ENCODE assay signal across 18 mouse cellular contexts in the genomic region with DNA sequence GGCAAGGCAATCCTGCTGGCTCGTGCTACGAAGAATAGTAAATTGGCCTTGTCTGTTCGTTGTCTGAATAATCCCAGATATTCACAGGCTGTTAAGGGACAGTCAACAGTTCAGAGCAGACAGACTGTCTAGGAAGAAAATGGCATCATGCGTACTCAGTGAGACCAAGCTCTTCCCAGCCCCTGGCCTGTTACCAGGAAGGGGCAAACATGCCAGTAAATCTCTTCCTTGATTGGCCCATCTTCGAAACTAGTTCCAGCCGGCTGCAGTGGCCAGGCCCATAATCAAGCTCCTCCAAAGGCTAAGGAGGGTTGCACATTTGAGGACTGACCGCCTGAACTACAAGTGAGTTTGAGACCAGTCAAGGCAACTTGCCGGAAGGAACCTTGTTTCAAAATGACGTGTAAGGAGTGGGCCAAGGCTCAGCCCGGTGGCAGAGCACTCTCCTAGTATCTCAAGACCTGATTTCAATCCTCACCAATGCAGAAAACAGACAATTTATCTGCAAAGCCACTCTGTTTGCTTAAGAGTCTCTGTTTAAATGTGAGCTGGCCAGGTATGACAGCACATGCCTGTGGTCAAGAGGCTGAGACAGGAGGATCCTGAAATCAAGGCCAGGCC. TPM values are rescaled to one million over a fixed set of nuclear protein-coding genes. Genes with fewer than 3 reads are reported as not detected.
DNase-seq lines count a peak whose midpoint lies in the region; ATAC-seq lines count a peak whose summit lies in the region.
"Had no signal": no experiment of that assay in that cellular context is flagged by ENCODE, and none has a peak within 500 bp of the region (broad histone marks: within the 10 kb centered on the region; RNA-seq: fewer than 3 reads in every experiment).

No protein-coding gene starts in this region.

- no peaks in the 10 kb centered on the region for H3K27me3 ChIP-seq in limb, embryonic 13.5 days
- no peaks in the 10 kb centered on the region for H3K27me3 ChIP-seq in limb, embryonic 10.5 days (ENCODE audit: low read depth, poor library complexity, severe bottlenecking)
- no peaks in the 10 kb centered on the region for H3K27me3 ChIP-seq in splenic B cell, adult 2 months (ENCODE audit: control insufficient read depth, insufficient read depth, low read length, poor library complexity, severe bottlenecking)
- H3K27me3 ChIP-seq: heart, embryonic 12.5 days; intestine, embryonic 15.5 days had no signal

- H3K9me3 ChIP-seq in limb, embryonic 13.5 days: no peaks in the 10 kb centered on the region
- H3K9me3 ChIP-seq in limb, embryonic 10.5 days (replicated peaks): no peaks in the 10 kb centered on the region
- H3K9me3 ChIP-seq: embryonic facial prominence, embryonic 10.5 days; heart, embryonic 12.5 days; hindbrain, embryonic 10.5 days; intestine, embryonic 15.5 days had no signal

- no peak overlapping the region for H3K4me2 ChIP-seq in limb, embryonic 13.5 days (replicated peaks)
- H3K4me2 ChIP-seq: heart, embryonic 12.5 days; hindbrain, embryonic 14.5 days; intestine, embryonic 15.5 days had no signal

- H3K4me1 ChIP-seq in limb, embryonic 13.5 days: no peaks in the 10 kb centered on the region
- H3K4me1 ChIP-seq in limb, embryonic 10.5 days: no peaks in the 10 kb centered on the region
- H3K4me1 ChIP-seq: embryonic facial prominence, embryonic 10.5 days; intestine, embryonic 15.5 days had no signal

- peaks cover 44% of the 10 kb centered on the region for H3K36me3 ChIP-seq in limb, embryonic 13.5 days
- H3K36me3 ChIP-seq in limb, embryonic 10.5 days: peaks cover 66% of the 10 kb centered on the region
- H3K36me3 ChIP-seq in splenic B cell, adult 2 months (ENCODE audit: control insufficient read depth, insufficient read depth, low read length, poor library complexity, severe bottlenecking): peaks cover 3% of the 10 kb centered on the region; the same call in 1 of the 2 replicates
- H3K36me3 ChIP-seq: intestine, embryonic 15.5 days had no signal

- H3K27ac ChIP-seq in limb, embryonic 13.5 days: no peak overlapping the region
- no peak overlapping the region for H3K27ac ChIP-seq in limb, embryonic 10.5 days
- H3K27ac ChIP-seq: embryonic facial prominence, embryonic 10.5 days; gastrocnemius, adult 2 months; hindbrain, embryonic 10.5 days; hindbrain, embryonic 14.5 days; intestine, embryonic 15.5 days had no signal

- 81% methylated on average over 10 of the region's 10 CpGs for WGBS in limb, embryonic 13.5 days
- 85% methylated on average over 10 of the region's 10 CpGs for WGBS in limb, embryonic 10.5 days

- peak; percentile 54 to 57 for DNase-seq in cerebellum, postnatal 10 days
- no peak for DNase-seq in limb, embryonic 10.5 days (ENCODE audit: low spot score)
- DNase-seq in splenic B cell, adult 2 months (ENCODE audit: low read depth, low spot score): peak; percentile 16
- DNase-seq in thymus, postnatal 0 days (ENCODE audit: low spot score): no peak
- DNase-seq: adrenal gland, adult 2 months; adrenal gland, postnatal 36 days; cerebellum, adult 2 months; cerebellum, postnatal 25 days; forebrain, postnatal 0 days; gastrocnemius, adult 2 months; gastrocnemius, postnatal 25 days had no signal

- H3K4me3 ChIP-seq in limb, embryonic 13.5 days: no peak overlapping the region
- no peak overlapping the region for H3K4me3 ChIP-seq in limb, embryonic 10.5 days
- H3K4me3 ChIP-seq: embryonic facial prominence, embryonic 10.5 days; gastrocnemius, adult 2 months; heart, embryonic 12.5 days; hindbrain, embryonic 10.5 days; intestine, embryonic 15.5 days had no signal

- ATAC-seq in cerebellum, adult (ENCODE audit: insufficient number of reproducible peaks, low FRiP score, low TSS enrichment): no peak
- no peak for ATAC-seq in limb, embryonic 13.5 days (ENCODE audit: low FRiP score, low read depth)
- ATAC-seq: forebrain, postnatal 0 days; intestine, embryonic 15.5 days had no signal

- 0 out of 2 replicates have a peak overlapping the region, but pooled peaks have one; percentile 35 for H3K9ac ChIP-seq in limb, embryonic 13.5 days
- H3K9ac ChIP-seq: forebrain, postnatal 0 days; heart, embryonic 12.5 days; hindbrain, embryonic 14.5 days; intestine, embryonic 15.5 days had no signal

RNA-seq across cellular contexts. Expression of a gene that starts 17.6 kb away (rescaled TPM):
- 5.7 and 5.8 TPM in 2 replicates for polyA plus RNA-seq in limb, embryonic 13.5 days (2015; fragmentation: Nextera tagmentation; extraction: Ambion mirVana)
- polyA plus RNA-seq in limb, embryonic 10.5 days (2016; fragmentation: Nextera tagmentation; extraction: Ambion mirVana): 4.4 and 4.9 TPM in 2 replicates
- 1.8 and 3.3 TPM in 2 replicates for polyA plus RNA-seq in thymus, postnatal 0 days (2015; fragmentation: Nextera tagmentation; extraction: Ambion mirVana)

RNA-seq across cellular contexts. Expression of a gene that starts 37.5 kb away (rescaled TPM):
- polyA plus RNA-seq in limb, embryonic 13.5 days (2015; fragmentation: Nextera tagmentation; extraction: Ambion mirVana): 8.5 and 8.8 TPM in 2 replicates
- polyA plus RNA-seq in limb, embryonic 10.5 days (2016; fragmentation: Nextera tagmentation; extraction: Ambion mirVana): 8.2 and 9.7 TPM in 2 replicates
- polyA plus RNA-seq in thymus, postnatal 0 days (2015; fragmentation: Nextera tagmentation; extraction: Ambion mirVana): 23.8 and 34.3 TPM in 2 replicates

RNA-seq across cellular contexts. Expression of a gene that starts 40.1 kb away (rescaled TPM):
- 9.6 and 9.8 TPM in 2 replicates for polyA plus RNA-seq in limb, embryonic 13.5 days (2015; fragmentation: Nextera tagmentation; extraction: Ambion mirVana)
- polyA plus RNA-seq in limb, embryonic 10.5 days (2016; fragmentation: Nextera tagmentation; extraction: Ambion mirVana): 9.6 and 11.8 TPM in 2 replicates
- 22.3 and 24.6 TPM in 2 replicates for polyA plus RNA-seq in thymus, postnatal 0 days (2015; fragmentation: Nextera tagmentation; extraction: Ambion mirVana)

Comparison
In these comparisons a context has a peak if more than half of its experiments do, and no peak if none do; other contexts are left out.
1. DNase-seq: peak in cerebellum, postnatal 10 days (2 of 2) and splenic B cell, adult 2 months (single experiment); none in limb, embryonic 10.5 days (single experiment) and thymus, postnatal 0 days (single experiment).